Mouse (Mus musculus): Measurements from ENCODE around the gene Arpc2. TPM values are rescaled to one million over a fixed set of nuclear protein-coding genes. Genes with fewer than 3 reads are reported as not detected.

The Arpc2 gene
- polyA plus RNA-seq, 1 experiment from 2014 or later: 406 TPM

DNA sequence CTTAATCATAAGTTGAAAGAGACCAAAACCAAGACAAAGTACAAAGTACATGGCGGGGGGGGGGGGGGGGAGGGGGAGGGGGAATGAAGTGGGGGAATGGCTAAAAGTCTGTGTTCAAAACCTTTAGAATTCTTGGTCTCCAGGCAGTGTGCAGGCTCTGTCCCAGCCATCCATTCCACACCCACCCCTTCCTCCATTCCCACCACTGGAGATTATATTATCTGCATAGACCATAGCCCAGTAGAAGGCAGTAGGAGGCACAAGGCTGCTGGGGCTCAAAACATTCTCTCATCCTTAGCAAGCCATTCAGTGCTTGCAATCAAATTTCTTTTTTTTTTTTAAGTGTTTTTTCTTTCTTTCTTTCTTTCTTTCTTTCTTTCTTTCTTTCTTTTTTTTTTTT, 4.9 kb upstream of the Arpc2 start:
- no peak for ATAC-seq (ENCODE audit: insufficient number of reproducible peaks, insufficient read depth, low FRiP score, low read depth)
- no peaks in the 10 kb centered on the region for H3K9me3 ChIP-seq (ENCODE audit: control insufficient read depth, low read depth, low read length)
- H3K27ac ChIP-seq (ENCODE audit: low read length): no peak overlapping the region
- no peaks in the 10 kb centered on the region for H3K4me1 ChIP-seq (ENCODE audit: control insufficient read depth, insufficient read depth, low read length)
- no peak overlapping the region for H3K4me3 ChIP-seq (ENCODE audit: low read depth, low read length)
- no peaks in the 10 kb centered on the region for H3K36me3 ChIP-seq (ENCODE audit: control insufficient read depth, insufficient read depth, low read length)
- no peak overlapping the region for H3K9ac ChIP-seq (replicated peaks; ENCODE audit: low read depth, low read length)
- no peak overlapping the region for H3K4me2 ChIP-seq (replicated peaks; ENCODE audit: low read depth, low read length)
- no peaks in the 10 kb centered on the region for H3K27me3 ChIP-seq (ENCODE audit: control insufficient read depth, insufficient read depth, low read length)
- WGBS: 83% methylated on average over 1 of the region's 1 CpGs

DNA sequence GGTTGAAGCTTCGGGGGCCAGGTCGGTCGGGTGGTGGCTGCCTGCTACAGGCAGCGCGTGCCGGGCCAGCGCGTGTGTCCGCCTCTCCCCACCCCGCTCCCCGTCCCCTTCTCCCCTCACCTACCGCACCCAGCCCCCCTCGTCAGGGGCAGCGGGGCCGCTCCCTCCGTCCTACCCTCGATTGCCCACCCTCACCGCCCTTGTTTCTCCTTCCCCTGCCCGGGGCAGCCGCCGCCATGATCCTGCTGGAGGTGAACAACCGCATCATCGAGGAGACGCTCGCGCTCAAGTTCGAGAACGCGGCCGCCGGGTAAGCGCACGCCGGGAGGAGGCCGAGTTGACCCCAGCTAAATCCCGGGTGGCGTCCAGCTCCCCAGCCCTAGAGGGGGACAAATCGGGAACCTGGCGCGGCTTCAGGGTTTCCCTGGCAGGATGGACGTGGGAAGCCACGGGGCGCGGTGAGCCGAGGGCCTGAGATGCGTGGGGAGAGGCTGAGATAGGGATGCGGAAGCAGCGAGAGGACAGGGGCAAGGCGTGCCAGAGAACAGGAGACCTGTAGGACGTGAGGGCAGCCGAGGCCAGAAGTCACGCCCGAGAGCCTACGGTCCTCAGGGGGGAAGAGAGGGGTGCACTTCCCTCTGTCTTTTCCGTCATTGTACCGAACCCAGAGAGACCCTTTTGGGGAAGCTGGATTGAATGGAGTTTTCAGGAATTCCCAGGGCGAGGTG, 870 bp downstream of the Arpc2 start:
- H3K27me3 ChIP-seq (ENCODE audit: control insufficient read depth, insufficient read depth, low read length): no peaks in the 10 kb centered on the region
- H3K4me3 ChIP-seq (ENCODE audit: low read depth, low read length): peak overlapping the region; percentile 76
- H3K27ac ChIP-seq (ENCODE audit: low read length): peak overlapping the region; percentile 76
- H3K9me3 ChIP-seq (ENCODE audit: control insufficient read depth, low read depth, low read length): no peaks in the 10 kb centered on the region
- under 1% methylated on average over 55 of the region's 57 CpGs for WGBS
- ATAC-seq (ENCODE audit: insufficient number of reproducible peaks, insufficient read depth, low FRiP score, low read depth): peak; percentile 61; the same call in 1 of the 2 replicates
- no peaks in the 10 kb centered on the region for H3K36me3 ChIP-seq (ENCODE audit: control insufficient read depth, insufficient read depth, low read length)
- peak overlapping the region; percentile 79 for H3K4me2 ChIP-seq (replicated peaks; ENCODE audit: low read depth, low read length)
- H3K4me1 ChIP-seq (ENCODE audit: control insufficient read depth, insufficient read depth, low read length): peaks cover 28% of the 10 kb centered on the region
- peak overlapping the region; percentile 94 for H3K9ac ChIP-seq (replicated peaks; ENCODE audit: low read depth, low read length)

DNA sequence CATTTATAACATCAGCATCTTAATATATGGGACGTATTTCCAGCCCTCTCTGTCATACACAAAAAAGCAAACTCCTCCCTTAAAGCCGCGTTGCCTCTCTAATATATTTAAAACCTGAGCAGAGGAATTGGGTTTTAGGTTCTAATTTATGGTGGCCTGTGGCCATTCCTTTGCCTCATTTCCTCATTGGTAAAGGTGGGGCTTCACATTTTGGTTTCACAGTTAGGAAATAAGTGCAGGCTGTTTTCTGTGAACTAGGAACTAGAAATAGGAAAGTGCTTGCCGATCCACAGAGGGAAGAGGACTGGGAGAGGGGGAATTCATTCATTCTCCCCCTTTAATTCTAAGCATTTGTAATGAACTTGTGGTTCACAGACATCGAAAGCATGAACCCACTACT, 1.8 kb downstream of the Arpc2 start:
- H3K4me3 ChIP-seq (ENCODE audit: low read depth, low read length): peak overlapping the region; percentile 76
- WGBS: 31% methylated on average over 5 of the region's 5 CpGs

DNA sequence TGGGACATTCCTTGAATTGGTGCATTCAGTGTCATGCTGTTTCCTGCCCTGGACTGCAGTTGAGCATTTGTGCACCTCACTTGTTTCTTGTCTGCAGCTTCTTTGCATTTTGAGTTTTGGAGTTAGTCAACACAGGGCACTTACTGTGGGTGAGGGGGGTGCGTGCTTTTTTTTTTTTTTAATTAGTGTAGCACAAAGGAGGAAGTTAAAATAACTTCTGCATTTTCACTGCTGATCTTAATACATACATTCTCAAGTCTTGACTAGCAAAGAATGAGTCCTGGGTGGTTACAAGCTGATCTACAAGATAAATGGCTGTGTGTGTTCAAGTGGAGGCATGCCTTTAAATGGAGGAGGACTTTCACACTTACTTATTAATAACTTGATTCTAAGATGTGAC, 2.3 kb downstream of the Arpc2 start:
- no peaks in the 10 kb centered on the region for H3K9me3 ChIP-seq (ENCODE audit: control insufficient read depth, low read depth, low read length)
- peak overlapping the region; percentile 30; the same call in 1 of the 2 replicates for H3K27ac ChIP-seq (ENCODE audit: low read length)
- H3K9ac ChIP-seq (replicated peaks; ENCODE audit: low read depth, low read length): peak overlapping the region; percentile 94
- peaks cover 28% of the 10 kb centered on the region for H3K4me1 ChIP-seq (ENCODE audit: control insufficient read depth, insufficient read depth, low read length)
- H3K36me3 ChIP-seq (ENCODE audit: control insufficient read depth, insufficient read depth, low read length): no peaks in the 10 kb centered on the region
- H3K4me2 ChIP-seq (replicated peaks; ENCODE audit: low read depth, low read length): peak overlapping the region; percentile 79
- no peak for ATAC-seq (ENCODE audit: insufficient number of reproducible peaks, insufficient read depth, low FRiP score, low read depth)
- H3K4me3 ChIP-seq (ENCODE audit: low read depth, low read length): peak overlapping the region; percentile 76
- 59% methylated on average over 1 of the region's 1 CpGs for WGBS
- H3K27me3 ChIP-seq (ENCODE audit: control insufficient read depth, insufficient read depth, low read length): no peaks in the 10 kb centered on the region

More for the DNA sequence above, 1.8 kb downstream of the Arpc2 start:
- Histone ChIP-seq H3K27me3 (ENCODE audit: control insufficient read depth, insufficient read depth, low read length) (no peaks in the 10 kb centered on the region), H3K27ac (ENCODE audit: low read length) (peak overlapping the region; percentile 76), H3K9me3 (ENCODE audit: control insufficient read depth, low read depth, low read length) (no peaks in the 10 kb centered on the region), H3K9ac (replicated peaks; ENCODE audit: low read depth, low read length) (peak overlapping the region; percentile 94), H3K4me2 (replicated peaks; ENCODE audit: low read depth, low read length) (peak overlapping the region; percentile 79), H3K36me3 (ENCODE audit: control insufficient read depth, insufficient read depth, low read length) (no peaks in the 10 kb centered on the region), H3K4me1 (ENCODE audit: control insufficient read depth, insufficient read depth, low read length) (peaks cover 28% of the 10 kb centered on the region)
- no peak for ATAC-seq (ENCODE audit: insufficient number of reproducible peaks, insufficient read depth, low FRiP score, low read depth)

DNA sequence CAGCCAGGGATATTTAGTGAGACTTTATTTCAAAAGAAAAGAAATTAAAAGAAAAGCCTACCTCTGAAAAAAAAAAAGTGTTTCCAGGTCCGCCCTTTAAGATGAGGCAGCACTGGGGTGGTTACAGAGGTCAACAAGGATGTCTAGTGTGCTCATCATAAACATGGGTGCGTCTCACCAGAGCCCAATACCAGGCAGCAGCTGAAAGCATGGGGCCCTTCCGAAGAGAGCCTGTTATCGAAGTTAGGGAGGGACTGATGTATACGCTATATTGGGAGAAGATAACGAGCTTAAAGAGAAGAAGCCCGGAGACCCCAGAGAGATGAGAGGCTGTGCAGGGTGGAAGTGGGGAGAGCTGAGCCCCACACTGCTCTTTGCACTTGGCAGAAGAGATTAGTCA, 3.3 kb downstream of the Arpc2 start:
- no peaks in the 10 kb centered on the region for H3K27me3 ChIP-seq (ENCODE audit: control insufficient read depth, insufficient read depth, low read length)
- H3K4me1 ChIP-seq (ENCODE audit: control insufficient read depth, insufficient read depth, low read length): peaks cover 32% of the 10 kb centered on the region
- no peak for ATAC-seq (ENCODE audit: insufficient number of reproducible peaks, insufficient read depth, low FRiP score, low read depth)
- peak overlapping the region; percentile 18; the same call in 1 of the 2 replicates for H3K9ac ChIP-seq (replicated peaks; ENCODE audit: low read depth, low read length)
- H3K9me3 ChIP-seq (ENCODE audit: control insufficient read depth, low read depth, low read length): no peaks in the 10 kb centered on the region
- H3K4me3 ChIP-seq (ENCODE audit: low read depth, low read length): no peak overlapping the region
- 37% methylated on average over 7 of the region's 7 CpGs for WGBS
- peak overlapping the region; percentile 64; the same call in 1 of the 2 replicates for H3K27ac ChIP-seq (ENCODE audit: low read length)
- H3K4me2 ChIP-seq (replicated peaks; ENCODE audit: low read depth, low read length): peak overlapping the region; percentile 79
- H3K36me3 ChIP-seq (ENCODE audit: control insufficient read depth, insufficient read depth, low read length): no peaks in the 10 kb centered on the region

DNA sequence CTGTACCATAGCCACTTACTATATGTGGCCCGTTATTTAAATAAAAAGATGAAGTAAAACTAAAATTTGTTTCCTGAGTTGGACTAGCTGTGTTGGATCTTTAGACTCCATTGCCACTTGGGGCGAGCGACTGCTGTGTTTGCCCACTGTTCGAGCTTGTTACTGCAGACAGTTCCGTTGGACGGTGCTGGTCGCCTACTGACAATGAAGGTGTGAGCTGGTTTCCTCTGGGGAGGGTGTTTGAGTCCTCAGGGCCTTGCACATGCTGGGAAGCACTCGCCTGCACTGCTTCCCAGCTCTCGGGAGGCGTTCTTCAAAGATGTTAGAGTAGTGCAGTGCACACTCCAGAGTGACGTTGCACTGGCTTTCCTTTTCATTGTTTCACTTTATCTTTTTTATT, 3.7 kb downstream of the Arpc2 start:
- Histone ChIP-seq H3K4me1 (ENCODE audit: control insufficient read depth, insufficient read depth, low read length) (peaks cover 34% of the 10 kb centered on the region), H3K27me3 (ENCODE audit: control insufficient read depth, insufficient read depth, low read length) (no peaks in the 10 kb centered on the region), H3K4me3 (ENCODE audit: low read depth, low read length) (no peak overlapping the region), H3K36me3 (ENCODE audit: control insufficient read depth, insufficient read depth, low read length) (no peaks in the 10 kb centered on the region), H3K9ac (replicated peaks; ENCODE audit: low read depth, low read length) (no peak overlapping the region), H3K27ac (ENCODE audit: low read length) (peak overlapping the region; percentile 64; the same call in 1 of the 2 replicates), H3K9me3 (ENCODE audit: control insufficient read depth, low read depth, low read length) (no peaks in the 10 kb centered on the region), H3K4me2 (replicated peaks; ENCODE audit: low read depth, low read length) (peak overlapping the region; percentile 79)
- 48% methylated on average over 11 of the region's 11 CpGs for WGBS
- no peak for ATAC-seq (ENCODE audit: insufficient number of reproducible peaks, insufficient read depth, low FRiP score, low read depth)

DNA sequence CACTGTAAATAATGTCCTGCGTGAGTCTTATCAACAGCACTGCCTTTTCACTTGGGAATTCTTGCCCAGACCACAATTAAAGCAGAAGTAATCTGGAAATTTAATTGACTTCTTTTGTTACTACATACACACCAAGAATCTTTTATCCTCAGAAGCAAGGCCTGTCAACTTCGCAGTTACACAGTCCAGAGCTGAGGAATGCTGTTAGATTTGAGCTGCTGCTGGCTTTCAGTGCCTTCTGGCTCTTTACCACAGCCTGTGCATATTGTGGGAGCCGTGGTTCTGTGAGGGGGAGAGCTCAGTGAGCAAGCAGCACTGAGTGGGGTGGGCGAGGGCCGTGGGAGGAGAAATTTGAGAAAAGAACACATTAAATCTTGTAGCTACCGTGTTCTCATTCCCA, 4.4 kb downstream of the Arpc2 start:
- WGBS: 27% methylated on average over 6 of the region's 6 CpGs
- H3K9ac ChIP-seq (replicated peaks; ENCODE audit: low read depth, low read length): no peak overlapping the region
- ATAC-seq (ENCODE audit: insufficient number of reproducible peaks, insufficient read depth, low FRiP score, low read depth): no peak
- H3K27ac ChIP-seq (ENCODE audit: low read length): peak overlapping the region; percentile 64
- peaks cover 34% of the 10 kb centered on the region for H3K4me1 ChIP-seq (ENCODE audit: control insufficient read depth, insufficient read depth, low read length)
- H3K9me3 ChIP-seq (ENCODE audit: control insufficient read depth, low read depth, low read length): no peaks in the 10 kb centered on the region
- H3K36me3 ChIP-seq (ENCODE audit: control insufficient read depth, insufficient read depth, low read length): no peaks in the 10 kb centered on the region
- no peak overlapping the region for H3K4me3 ChIP-seq (ENCODE audit: low read depth, low read length)
- H3K4me2 ChIP-seq (replicated peaks; ENCODE audit: low read depth, low read length): peak overlapping the region; percentile 15; the same call in 1 of the 2 replicates
- no peaks in the 10 kb centered on the region for H3K27me3 ChIP-seq (ENCODE audit: control insufficient read depth, insufficient read depth, low read length)

DNA sequence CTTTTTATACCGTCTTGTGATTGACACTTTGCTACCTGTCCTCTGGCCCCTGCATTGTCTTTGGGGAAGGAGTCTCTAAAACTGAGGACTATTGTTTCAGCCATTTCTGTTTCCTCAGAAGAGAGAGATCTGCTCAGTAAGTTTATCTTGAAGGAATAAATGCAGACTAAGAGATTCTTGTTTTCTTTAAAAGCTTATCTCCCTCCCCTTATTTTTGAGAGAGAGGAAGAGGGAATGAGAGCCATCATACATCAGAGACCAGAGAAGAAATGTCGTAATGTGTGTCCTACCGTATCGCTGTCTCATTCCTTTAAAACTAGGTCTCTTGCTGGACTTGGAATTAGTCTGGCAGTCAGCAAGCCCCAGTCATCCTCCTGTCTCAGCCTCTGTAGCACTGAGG, 4.9 kb downstream of the Arpc2 start:
- H3K36me3 ChIP-seq (ENCODE audit: control insufficient read depth, insufficient read depth, low read length): no peaks in the 10 kb centered on the region
- H3K27me3 ChIP-seq (ENCODE audit: control insufficient read depth, insufficient read depth, low read length): no peaks in the 10 kb centered on the region
- H3K9me3 ChIP-seq (ENCODE audit: control insufficient read depth, low read depth, low read length): no peaks in the 10 kb centered on the region
- peak overlapping the region; percentile 15; the same call in 1 of the 2 replicates for H3K4me2 ChIP-seq (replicated peaks; ENCODE audit: low read depth, low read length)
- peak overlapping the region; percentile 64 for H3K27ac ChIP-seq (ENCODE audit: low read length)
- no peak overlapping the region for H3K4me3 ChIP-seq (ENCODE audit: low read depth, low read length)
- H3K9ac ChIP-seq (replicated peaks; ENCODE audit: low read depth, low read length): no peak overlapping the region
- H3K4me1 ChIP-seq (ENCODE audit: control insufficient read depth, insufficient read depth, low read length): peaks cover 34% of the 10 kb centered on the region
- no peak for ATAC-seq (ENCODE audit: insufficient number of reproducible peaks, insufficient read depth, low FRiP score, low read depth)
- WGBS: 63% methylated on average over 4 of the region's 4 CpGs
